Mouse (Mus musculus) telencephalon, adult 2 months (tissue): ENCODE results near the gene Tyk2.

Source experiments
- DNase-seq: peaks from one replicate; pipeline ENCODE4 v3.0.0-alpha.2; 2011; ENCODE audit warnings: low read depth, low spot score

The Tyk2 gene

GRCm38 (mm10) chr9:21149654-21150419, 18.8 kb upstream of the Tyk2 start, which contains the start of gene Cdc37:
Cdc37 (minus strand) TSS chr9:21149982.
- DNase-seq, result peak; percentile 78

GRCm38 (mm10) chr9:21149077-21149653, 18.1 kb upstream of the Tyk2 start:
- no peak for DNase-seq

GRCm38 (mm10) chr9:21148427-21148826, 17.4 kb upstream of the Tyk2 start:
- no peak for DNase-seq

DNA sequence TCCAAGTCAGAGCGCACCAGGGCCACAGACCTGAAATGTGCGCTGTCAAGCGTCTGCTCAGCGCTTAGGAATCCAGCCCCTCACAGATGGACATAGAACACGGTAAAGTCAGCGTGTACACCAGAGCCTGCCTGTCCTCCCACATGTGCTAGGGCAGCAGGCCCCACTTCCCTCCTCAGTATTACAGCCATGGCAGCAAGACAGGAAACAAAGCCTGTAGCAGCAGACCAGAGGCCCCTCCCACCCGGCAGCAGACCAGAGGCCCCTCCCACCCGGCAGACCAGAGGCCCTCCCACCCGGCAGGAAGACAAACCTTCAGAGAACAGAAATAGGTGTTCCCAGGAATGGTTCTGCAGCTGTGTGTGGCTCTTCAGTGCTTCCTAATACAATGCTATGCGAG, 15.7 kb upstream of the Tyk2 start:
- no peak for DNase-seq

GRCm38 (mm10) chr9:21145431-21145830, 14.4 kb upstream of the Tyk2 start:
- no peak for DNase-seq

DNA sequence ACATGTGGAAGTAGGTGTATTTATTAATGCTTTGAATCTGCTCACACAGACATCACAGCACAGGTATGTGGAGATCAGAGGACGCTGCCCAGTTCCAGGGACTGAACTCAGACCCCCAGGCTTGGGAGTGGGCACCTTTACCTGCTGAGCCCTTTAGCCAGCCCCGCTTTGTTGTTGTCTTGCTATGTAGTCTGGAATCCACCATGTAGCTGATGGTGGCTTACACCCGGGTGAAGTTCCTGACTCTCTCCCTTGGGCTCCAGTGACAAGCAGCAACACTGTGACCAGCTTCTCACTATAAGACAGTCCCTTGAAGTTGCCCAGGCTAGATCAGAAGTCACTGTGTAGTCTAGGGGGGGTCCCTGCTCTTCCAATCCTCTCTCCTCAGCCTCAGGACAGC, 13.3 kb upstream of the Tyk2 start:
- DNase-seq, result no peak

- DNase-seq, result no peak
Observed at GRCm38 (mm10) chr9:21141922-21142321, 10.9 kb upstream of the Tyk2 start.

- DNase-seq, result no peak
Observed at GRCm38 (mm10) chr9:21138386-21138785, 7.3 kb upstream of the Tyk2 start.

DNA sequence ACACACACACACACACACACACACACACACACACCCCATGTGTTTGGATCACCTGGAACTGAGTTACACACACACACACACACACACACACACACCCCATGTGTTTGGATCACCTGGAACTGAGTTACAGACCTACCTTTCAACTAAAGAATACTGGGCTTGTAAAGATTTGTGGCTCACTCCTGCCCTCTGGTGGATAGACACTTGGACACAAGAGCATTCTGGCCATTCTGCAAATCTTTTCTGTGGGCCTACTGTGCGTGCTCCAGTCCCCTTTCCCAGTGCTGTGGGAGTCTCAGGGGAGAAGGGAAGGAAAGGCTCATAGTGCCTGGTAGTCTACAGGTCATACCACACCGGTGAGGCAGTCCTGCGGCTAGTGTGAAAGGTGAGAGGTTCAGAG, 6.2 kb upstream of the Tyk2 start:
- DNase-seq, result no peak

- no peak for DNase-seq
Observed at GRCm38 (mm10) chr9:21136401-21136800, 5.4 kb upstream of the Tyk2 start.

DNA sequence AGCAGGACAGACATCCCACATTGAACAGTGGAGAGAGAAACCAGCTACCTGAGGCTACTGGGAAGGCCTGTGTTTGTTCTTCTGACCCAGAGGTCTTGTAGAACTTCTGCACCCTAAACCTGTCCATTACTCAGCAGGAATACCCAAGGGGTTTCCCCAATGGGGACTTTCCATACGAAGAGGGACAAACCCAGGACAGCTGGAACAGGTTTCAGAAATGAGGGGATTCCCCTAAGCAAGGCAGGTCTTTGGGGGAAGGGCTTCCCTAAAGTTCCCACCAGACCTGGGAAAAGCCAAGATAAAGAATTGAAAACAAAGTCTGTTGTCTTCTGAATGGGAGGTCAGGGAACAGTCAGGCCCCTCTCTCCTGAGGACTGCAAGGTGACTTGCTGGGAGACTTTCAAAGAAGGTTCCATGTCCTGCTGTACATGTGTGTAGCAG, 4.9 kb upstream of the Tyk2 start:
- no peak for DNase-seq

- DNase-seq, result no peak
Observed at GRCm38 (mm10) chr9:21135329-21135890, 4.4 kb upstream of the Tyk2 start.

DNA sequence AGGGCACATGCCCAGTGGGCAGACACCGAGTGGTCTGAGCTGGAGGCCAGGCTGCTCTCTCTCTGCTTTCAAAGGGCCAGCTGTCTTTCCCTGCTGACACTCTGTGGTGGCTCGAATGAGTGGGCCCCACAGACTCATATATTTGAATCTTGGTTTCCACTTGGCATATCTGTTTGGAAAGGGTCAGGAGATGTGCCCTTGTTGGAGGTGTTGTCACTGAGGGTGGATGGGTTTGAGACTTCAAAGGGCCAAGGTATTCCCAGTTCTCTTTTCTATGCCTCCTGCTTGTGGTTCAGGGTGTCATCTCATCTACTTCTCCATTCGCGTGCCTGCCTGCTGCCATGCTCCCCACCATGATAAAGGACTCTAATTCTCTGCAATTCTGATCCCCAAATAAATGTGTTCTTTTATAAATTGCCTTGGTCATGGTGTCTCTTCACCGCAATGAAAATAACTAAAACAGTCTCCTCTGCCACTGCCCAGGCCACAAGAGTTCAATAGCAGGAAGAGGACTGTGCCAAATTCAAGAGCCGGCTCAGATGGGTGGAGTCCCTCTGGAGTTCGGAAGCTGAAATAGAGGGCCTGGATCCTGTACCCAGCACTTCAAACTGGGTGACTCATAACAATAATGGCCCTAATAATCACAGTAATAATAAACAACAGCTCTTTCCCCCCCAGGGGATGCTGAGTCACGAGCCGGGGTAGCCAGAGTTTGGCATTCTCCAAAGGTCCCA, 3.7 kb upstream of the Tyk2 start:
- no peak for DNase-seq

DNA sequence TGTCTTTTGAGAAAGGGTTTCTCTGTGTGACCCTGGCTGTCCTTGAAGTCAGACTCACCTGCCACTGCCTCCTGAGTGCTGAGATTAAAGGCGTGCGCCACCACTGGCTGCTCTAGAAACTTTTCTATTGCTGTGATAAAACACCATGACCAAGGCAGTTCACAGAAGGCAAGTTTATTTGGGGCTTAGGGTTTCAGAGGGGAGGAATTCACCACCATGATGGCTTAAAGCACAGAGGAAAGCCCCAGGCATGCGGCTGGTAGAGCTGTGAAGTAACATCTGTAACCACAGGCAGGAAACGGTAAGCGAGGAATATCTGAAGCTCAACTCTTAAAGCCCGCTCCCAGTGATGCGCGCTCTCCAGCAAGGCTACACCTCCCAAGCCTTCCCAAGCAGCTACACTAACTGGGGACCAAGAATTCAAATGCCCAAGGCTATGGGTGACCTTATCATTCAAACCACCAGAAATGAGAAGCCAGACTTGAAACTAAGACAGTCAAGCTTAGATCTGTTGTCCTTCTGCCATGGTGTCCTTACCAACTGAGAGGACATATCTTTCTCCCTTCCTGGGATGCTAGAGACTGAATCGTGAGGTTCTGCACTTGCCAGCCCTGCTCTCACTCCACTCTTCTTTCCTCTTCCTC, 2.1 kb upstream of the Tyk2 start:
- DNase-seq, result no peak

GRCm38 (mm10) chr9:21132102-21132775, 1.2 kb upstream of the Tyk2 start:
- DNase-seq, result no peak

- DNase-seq, result no peak
Observed at GRCm38 (mm10) chr9:21126259-21126627, 4.8 kb downstream of the Tyk2 start.

DNA sequence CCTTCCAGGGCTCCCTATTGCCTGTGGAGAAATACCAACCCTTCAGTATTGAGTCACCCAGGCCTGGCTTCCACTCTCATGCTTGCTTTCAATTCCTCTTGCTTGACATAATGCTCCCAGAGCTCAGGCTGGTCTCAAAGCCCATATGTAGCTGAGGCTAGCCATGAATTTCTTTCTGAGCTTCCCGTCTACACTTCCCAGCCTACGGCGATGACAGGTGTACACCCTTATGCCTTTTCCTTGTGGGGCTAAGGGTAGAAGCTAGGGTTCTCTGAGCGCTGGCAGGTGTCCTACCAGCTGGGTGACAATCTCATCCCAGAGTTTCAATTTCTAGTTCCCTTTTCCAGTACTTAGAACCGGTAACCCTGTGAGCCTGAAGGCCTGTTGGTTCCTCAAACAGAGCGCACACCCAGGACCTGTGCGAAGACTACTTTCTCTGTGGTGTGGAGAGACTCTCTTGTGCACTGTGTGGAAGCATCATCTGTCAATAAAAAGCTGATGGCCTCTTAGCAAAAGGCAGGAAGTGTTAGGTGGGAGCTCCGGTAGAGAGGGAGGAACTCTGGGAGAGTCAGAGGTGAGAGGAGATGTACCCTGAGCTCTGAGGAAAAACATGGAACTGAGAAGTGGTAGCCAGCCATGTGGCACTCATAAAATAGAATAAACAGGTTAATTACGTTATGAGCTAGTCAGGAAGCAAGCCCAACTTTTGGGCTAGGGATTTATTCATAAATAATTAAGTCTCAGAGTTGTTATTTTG, 5.4 kb downstream of the Tyk2 start:
- DNase-seq, result no peak

DNA sequence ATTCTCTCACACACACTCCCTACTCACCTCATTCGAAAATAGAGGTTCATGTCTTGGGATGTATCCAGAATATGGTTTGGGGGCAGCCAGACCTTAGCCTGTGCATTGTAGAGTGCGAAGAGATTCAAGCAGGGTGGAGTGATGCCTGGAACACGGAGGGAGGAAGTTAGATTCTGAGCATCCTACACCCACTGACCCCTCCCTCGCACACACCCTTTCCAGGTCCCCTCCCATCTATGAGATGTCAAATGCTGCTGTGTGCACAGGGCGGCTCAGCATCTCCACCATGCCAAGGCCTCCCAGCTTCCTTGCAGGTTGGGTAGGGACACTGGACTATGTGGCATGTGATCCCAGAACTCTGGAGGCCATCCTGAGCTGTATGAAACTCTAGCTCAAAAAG, 6.2 kb downstream of the Tyk2 start:
- no peak for DNase-seq

DNA sequence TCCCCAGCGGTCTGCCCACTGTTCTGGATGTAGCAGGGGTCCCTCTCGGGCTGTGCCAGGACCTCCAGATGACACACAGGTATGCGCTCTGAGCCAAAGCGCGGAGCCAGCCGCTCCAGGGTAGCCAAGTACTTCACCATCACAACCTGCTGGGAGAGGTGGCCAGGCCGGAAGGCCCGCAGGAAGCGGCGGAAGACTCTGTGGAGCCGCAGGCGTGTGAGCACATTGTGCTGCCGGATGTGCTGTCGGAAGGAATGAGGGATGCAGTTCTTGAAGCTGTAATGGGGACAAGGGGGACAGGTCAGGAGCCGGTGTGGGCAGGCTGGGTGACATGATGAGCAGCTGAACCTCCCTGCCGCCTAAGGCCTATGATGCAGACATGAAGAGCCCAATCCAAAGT, 9.6 kb downstream of the Tyk2 start:
- no peak for DNase-seq

- DNase-seq, result no peak
Observed at GRCm38 (mm10) chr9:21117073-21117472, 14.0 kb downstream of the Tyk2 start.

GRCm38 (mm10) chr9:21115105-21115504, 15.9 kb downstream of the Tyk2 start:
- no peak for DNase-seq
